In the genomic region with DNA sequence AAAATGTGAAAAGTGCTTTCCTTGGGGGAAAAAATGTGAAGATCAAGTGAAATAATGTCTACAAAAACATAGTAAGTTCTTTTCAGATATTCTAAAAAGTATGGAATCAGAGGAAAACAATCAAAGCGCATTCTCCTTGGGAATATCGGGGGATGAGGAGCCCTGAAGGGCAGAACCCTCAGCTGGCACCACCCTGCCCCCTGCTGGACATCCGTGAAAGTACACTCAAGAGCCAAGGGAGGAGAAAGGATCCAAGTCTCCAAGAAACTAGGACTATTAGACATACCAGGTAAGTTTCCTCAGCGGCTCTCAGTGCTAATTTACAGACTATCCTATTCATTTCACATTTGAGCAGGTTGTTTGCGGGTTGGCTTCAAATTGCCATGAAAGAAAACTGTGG, we compare ENCODE assay signal across 9 mouse cellular contexts. TPM values are rescaled to one million over a fixed set of nuclear protein-coding genes. Genes with fewer than 3 reads are reported as not detected.
DNase-seq lines count a peak whose midpoint lies in the region; ATAC-seq and TF ChIP-seq lines count a peak whose summit lies in the region.
"Had no signal": no experiment of that assay in that cellular context is flagged by ENCODE, and none has a peak within 500 bp of the region (broad histone marks: within the 10 kb centered on the region; RNA-seq: fewer than 3 reads in every experiment).

No protein-coding gene starts in this region.

- H3K9me3 ChIP-seq in heart, embryonic 12.5 days (replicated peaks) = no peaks in the 10 kb centered on the region
- H3K9me3 ChIP-seq: limb, embryonic 15.5 days had no signal

- no peak overlapping the region for H3K27ac ChIP-seq in heart, embryonic 12.5 days (ENCODE audit: poor library complexity, severe bottlenecking)
- no peak overlapping the region for H3K27ac ChIP-seq in gastrocnemius, adult 2 months
- H3K27ac ChIP-seq: limb, embryonic 15.5 days had no signal

- DNase-seq in heart, adult 11 months = peak; percentile 86
- DNase-seq in NIH3T3 (ENCODE audit: low read depth) = peak; percentile 68
- peak; percentile 91 to 94 for DNase-seq in cerebellum, postnatal 10 days
- DNase-seq in gastrocnemius, adult 2 months = peak; percentile 75
- DNase-seq in layer of hippocampus, adult 9-11 months = peak; percentile 39
- DNase-seq in lung, postnatal 4 days = peak; percentile 65 to 81
- DNase-seq in splenic B cell, adult 2 months (ENCODE audit: low read depth, low spot score) = peak; percentile 44

- no peak for ATAC-seq in heart, embryonic 12.5 days (ENCODE audit: insufficient number of reproducible peaks, low FRiP score)

- intact Hi-C loops in gastrocnemius, adult 2 months (cut with DNase I) = loop anchor here (2.0 kb wide), 1 partner anchor 391 kb away; no protein-coding TSS in a partner anchor

- H3K27me3 ChIP-seq in heart, embryonic 12.5 days (replicated peaks) = no peaks in the 10 kb centered on the region
- H3K27me3 ChIP-seq in splenic B cell, adult 2 months (ENCODE audit: control insufficient read depth, insufficient read depth, low read length, poor library complexity, severe bottlenecking) = no peaks in the 10 kb centered on the region
- H3K27me3 ChIP-seq: limb, embryonic 15.5 days had no signal

- H3K4me1 ChIP-seq in heart, embryonic 12.5 days (replicated peaks) = peaks cover 24% of the 10 kb centered on the region

- no peak overlapping the region for H3K4me3 ChIP-seq in heart, embryonic 12.5 days
- no peak overlapping the region for H3K4me3 ChIP-seq in gastrocnemius, adult 2 months
- H3K4me3 ChIP-seq: limb, embryonic 15.5 days had no signal

- 18% methylated on average over 5 of the region's 5 CpGs for WGBS in heart, embryonic 12.5 days

- peak; percentile 91 for TF ChIP-seq CTCF in gastrocnemius, adult 2 months (IDR thresholded peaks at IDR 0.05)

- H3K4me2 ChIP-seq in heart, embryonic 12.5 days = no peak overlapping the region
- H3K4me2 ChIP-seq: limb, embryonic 15.5 days had no signal

- no peak overlapping the region for H3K9ac ChIP-seq in heart, embryonic 12.5 days
- H3K9ac ChIP-seq: limb, embryonic 15.5 days had no signal

- H3K36me3 ChIP-seq in heart, embryonic 12.5 days = no peaks in the 10 kb centered on the region
- no peaks in the 10 kb centered on the region for H3K36me3 ChIP-seq in splenic B cell, adult 2 months (ENCODE audit: control insufficient read depth, insufficient read depth, low read length, poor library complexity, severe bottlenecking)
- H3K36me3 ChIP-seq: limb, embryonic 15.5 days had no signal

RNA-seq across cellular contexts. Expression of a gene that starts 28.8 kb away (rescaled TPM):
- 67.8 and 70.9 TPM in 2 replicates for polyA plus RNA-seq in heart, embryonic 12.5 days (2016; fragmentation: Nextera tagmentation; extraction: Ambion mirVana)
- 100 to 1,000 TPM in 1 of 2 experiments, 10 to 100 TPM in 1; 77.3 to 100 TPM for total RNA-seq in gastrocnemius, adult 2 months (2021)

Comparison
In these comparisons a context has a peak if more than half of its experiments do, and no peak if none do; other contexts are left out.
1. DNase-seq: peak in every context shown above with its lines; median percentile 92 in cerebellum, postnatal 10 days; 86 in heart, adult 11 months; 75 in gastrocnemius, adult 2 months; 73 in lung, postnatal 4 days; 68 in NIH3T3; 44 in splenic B cell, adult 2 months; 39 in layer of hippocampus, adult 9-11 months.